Mouse (Mus musculus) liver, adult 2 months (tissue): ENCODE measurements around the gene Slc17a2.

Source experiments
- CTCF ChIP-seq: fragments of 200-500 bp; IDR thresholded peaks from 2 replicates; pipeline ENCODE4 v1.5.1; 2011; ENCODE audit warnings: low read depth, low read length, control low read depth
- POLR2A ChIP-seq: fragments of 200-500 bp; IDR thresholded peaks from 2 replicates; pipeline ENCODE4 v1.6.1; 2011; ENCODE audit warnings: low read length, control low read depth; ENCODE audit not compliant: insufficient read depth; ENCODE audit errors: extremely low read depth

DNA sequence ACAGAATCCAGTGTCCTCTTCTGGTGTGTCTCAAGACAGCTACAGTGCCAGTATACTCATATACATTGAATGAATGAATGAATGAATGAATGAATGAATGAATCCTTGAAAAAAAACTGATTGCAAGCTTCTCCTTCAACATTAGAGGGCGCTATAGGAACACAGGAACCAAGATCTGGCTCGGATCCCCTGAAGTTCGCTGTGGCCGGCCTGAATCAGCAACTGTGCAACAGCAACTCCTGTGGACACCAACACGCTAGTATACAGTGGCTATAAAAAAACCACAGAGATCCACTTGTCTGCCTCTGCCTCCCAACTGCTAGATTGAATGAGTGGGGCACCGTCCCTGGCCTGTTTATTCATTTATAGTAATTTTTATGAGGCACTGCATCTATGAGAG is 26.3 kb downstream of the Slc17a2 start:
- TF ChIP-seq CTCF: peak; percentile 74
- no peak for TF ChIP-seq POLR2A
